Mouse (Mus musculus): ENCODE data around the gene Nppc.

Gene Nppc

GRCm38 (mm10) chr1:86670279-86671038 lies at the start of gene Nppc:
Gene Nppc, minus strand, starts transcription at chr1:86670571.
- peak; percentile 83 to 94 for DNase-seq (ENCODE audit: inconsistent age in 2 of 2, low spot score in 1 of 2)

- peak; percentile 68 to 87 for DNase-seq (ENCODE audit: inconsistent age in 2 of 2, low spot score in 1 of 2)
These were observed 49.0 kb upstream of the Nppc start for GRCm38 (mm10) chr1:86719391-86719790.

GRCm38 (mm10) chr1:86718190-86718589 lies 47.8 kb upstream of the Nppc start:
- DNase-seq (ENCODE audit: inconsistent age in 2 of 2, low spot score in 1 of 2), result no peak

DNA sequence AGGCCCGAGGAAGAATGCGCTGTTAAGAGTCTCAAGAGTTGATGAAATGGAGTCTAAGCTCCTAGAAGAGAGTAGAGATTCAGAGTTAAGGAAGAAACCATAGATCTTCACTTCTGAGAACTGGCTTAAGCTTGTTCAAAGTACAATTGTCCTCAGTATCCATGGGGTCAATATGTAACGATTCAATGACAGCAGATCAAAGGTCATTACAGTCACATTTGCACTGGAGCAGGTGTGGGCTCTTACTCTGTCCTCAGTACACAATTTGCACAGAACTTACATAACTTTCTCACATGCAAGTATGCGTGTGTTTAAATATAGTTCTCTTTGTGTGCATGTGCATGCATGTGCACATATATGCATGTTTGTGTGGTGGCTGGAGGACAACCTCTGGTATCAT lies 42.7 kb upstream of the Nppc start:
- no peak for DNase-seq (ENCODE audit: inconsistent age in 2 of 2, low spot score in 1 of 2)

DNA sequence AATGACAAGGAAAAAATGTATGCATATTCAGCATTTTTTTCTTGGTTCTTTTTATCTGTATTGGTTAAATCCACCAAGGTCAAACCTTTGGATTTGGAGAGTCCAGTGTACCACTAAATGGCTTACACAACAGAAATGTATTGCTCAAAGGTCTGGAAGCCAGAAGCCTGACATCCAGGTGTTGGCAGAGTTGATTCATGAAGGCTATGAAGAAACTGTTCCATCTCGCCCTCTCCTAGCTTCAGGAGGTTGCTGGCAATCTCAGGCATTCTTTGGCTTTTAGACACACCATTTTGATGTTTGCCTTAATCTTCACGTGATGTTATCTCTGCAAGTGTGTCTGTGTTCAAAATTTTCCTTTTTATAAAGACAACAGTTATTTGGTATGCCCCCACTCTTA lies 41.7 kb upstream of the Nppc start:
- peak in 1 of 2 experiments; percentile 41 for DNase-seq (ENCODE audit: inconsistent age in 2 of 2, low spot score in 1 of 2)

DNA sequence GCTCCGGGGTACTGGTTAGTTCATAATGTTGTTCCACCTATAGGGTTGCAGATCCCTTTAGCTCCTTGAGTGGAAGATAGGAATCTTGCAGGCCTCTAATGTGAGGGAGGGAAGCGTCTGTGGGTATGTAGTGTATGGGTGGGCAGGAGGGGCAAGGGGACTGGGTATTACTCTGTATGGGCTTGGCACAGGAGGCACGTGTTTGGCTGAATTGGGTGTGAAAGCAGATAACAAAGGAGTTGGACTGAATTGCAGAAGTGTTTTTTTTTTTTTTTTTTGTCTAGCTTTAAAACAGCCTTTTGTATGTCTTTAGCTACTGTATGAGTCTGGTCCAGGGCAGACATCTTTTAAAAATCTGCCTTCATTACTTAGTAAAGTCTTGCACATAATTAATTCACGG lies 39.2 kb upstream of the Nppc start:
- no peak for DNase-seq (ENCODE audit: inconsistent age in 2 of 2, low spot score in 1 of 2)

DNA sequence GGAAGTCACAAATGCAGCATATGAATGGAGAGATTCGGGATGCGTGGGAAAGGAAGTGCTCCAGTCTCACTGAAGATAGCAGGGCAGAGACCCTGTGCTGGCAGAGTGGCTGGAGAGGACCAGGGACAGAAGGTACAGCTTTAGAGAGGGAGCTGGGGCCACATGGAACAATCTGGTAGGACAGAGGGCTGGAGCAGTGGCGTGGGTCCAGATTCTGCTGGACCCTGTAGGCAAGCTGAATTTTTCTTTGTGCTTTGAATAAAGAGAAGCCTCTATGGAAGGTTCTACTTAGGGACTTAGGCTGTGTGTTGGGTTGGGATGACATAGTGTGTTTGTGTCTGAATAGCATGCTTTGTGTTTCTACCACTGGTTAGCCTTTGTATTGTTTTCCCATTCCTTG lies 35.1 kb upstream of the Nppc start:
- no peak for DNase-seq (ENCODE audit: inconsistent age in 2 of 2, low spot score in 1 of 2)

- DNase-seq (ENCODE audit: inconsistent age in 2 of 2, low spot score in 1 of 2), result no peak
These were observed 33.6 kb upstream of the Nppc start for GRCm38 (mm10) chr1:86703965-86704326.

GRCm38 (mm10) chr1:86703300-86703964 lies 33.1 kb upstream of the Nppc start, which contains the start of gene Dis3l2:
Gene Dis3l2, plus strand, starts transcription at chr1:86703808.
- DNase-seq (ENCODE audit: inconsistent age in 2 of 2, low spot score in 1 of 2), result peak; percentile 89 to 95

GRCm38 (mm10) chr1:86700367-86700766 lies 30.0 kb upstream of the Nppc start:
- DNase-seq (ENCODE audit: inconsistent age in 2 of 2, low spot score in 1 of 2), result no peak

- DNase-seq (ENCODE audit: inconsistent age in 2 of 2, low spot score in 1 of 2), result no peak
These were observed 29.2 kb upstream of the Nppc start for GRCm38 (mm10) chr1:86699346-86700136.

DNA sequence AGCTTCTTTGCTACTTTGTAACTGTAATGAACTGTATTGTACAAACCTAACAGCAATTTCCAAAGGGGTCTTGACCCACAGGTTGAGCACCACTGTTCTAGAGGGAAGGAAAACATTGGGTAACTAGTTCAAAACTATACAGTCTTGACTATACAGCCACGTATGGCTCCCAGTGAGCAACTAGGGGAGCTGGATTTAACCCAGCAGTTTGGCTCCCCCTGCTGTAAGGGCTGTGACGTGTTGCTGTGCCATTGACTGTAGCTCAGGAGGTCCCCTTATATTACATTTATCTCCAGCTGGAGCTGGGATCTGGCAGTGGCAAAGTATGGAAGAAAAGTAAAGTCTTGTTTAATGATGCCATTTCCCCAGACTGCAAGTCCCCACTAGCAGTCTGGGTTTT lies 28.4 kb upstream of the Nppc start:
- DNase-seq (ENCODE audit: inconsistent age in 2 of 2, low spot score in 1 of 2), result peak; percentile 25 to 77

DNA sequence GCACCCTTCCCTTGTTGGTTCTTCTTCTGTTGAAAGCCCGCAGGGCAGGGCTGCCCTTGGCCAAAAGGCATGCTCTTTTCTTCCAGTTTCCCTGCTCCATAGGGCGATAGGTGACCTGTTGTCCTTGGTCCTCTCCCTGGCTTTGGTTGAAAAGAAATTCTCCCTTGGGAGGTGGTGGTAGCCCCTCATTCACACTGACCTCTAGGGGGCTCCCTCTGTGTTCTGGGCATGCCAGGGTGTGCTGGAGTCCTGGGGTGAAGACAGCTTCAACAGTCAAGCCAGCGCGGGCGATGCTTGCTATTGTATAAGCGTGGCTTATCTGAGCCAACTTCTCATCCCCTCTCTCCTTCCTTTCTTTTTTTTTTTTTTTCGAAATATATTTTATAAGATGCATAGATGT lies 26.6 kb upstream of the Nppc start:
- no peak for DNase-seq (ENCODE audit: inconsistent age in 2 of 2, low spot score in 1 of 2)

DNA sequence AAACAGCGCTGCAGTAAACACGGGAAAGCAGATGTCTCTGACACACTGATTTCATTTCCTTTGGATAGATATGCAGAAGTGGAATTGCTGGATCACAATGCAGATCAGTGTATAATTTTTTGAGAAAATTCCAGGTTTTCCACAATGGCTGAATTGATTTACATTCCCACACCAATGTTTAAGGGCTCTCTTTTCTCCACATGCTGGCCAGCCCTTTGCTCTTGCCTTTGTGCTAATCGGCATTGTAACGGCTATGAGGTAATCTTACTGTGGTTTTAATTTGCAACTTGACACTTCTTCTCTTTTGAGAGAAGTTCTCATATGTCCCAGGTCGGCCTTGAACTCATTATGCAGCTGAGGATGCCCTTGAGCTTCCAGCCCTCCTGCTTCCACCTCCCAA lies 20.7 kb upstream of the Nppc start:
- peak in 1 of 2 experiments; percentile 48 for DNase-seq (ENCODE audit: inconsistent age in 2 of 2, low spot score in 1 of 2)

DNA sequence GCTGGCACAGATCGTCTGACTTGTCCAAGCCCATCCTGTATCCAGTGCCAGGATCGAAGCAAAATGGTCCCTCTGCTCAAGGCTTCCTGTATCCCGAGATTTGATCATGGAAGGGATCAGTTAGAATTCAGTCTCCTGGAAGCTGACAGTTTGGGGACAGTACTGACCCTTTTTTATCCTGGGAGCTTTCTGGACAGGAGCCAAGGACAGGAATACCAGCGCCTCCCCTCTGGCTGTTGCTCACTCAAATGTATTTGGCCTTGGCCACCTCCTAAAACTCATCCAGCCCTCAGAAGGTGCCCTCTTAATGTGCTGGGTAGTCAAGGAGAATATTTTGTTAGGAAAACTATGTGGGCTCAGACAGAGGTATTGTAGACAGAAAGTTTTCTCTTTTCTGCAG lies 16.9 kb upstream of the Nppc start:
- peak; percentile 36 to 81 for DNase-seq (ENCODE audit: inconsistent age in 2 of 2, low spot score in 1 of 2)

- no peak for DNase-seq (ENCODE audit: inconsistent age in 2 of 2, low spot score in 1 of 2)
These were observed 8.3 kb upstream of the Nppc start for GRCm38 (mm10) chr1:86678667-86679066.

DNA sequence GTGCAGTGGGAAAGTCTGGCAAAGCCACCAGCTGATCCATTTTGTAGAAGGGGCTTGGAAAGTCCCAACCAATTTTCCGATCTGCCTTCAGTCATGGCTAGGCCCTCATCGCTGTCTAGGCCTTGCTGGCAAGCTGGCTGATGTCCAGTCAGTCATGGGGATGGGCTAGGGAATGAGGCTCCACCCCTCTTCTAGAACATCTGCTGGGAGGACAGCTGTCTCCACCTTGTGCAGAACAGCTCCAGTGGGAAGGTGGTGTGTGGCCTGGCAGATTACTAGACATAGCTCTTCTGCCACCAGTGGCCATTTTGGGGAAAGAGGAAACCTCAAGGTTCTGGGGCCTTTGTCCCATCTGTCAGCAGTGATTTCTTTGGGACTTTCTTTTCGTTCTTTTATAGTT lies 7.3 kb upstream of the Nppc start:
- DNase-seq (ENCODE audit: inconsistent age in 2 of 2, low spot score in 1 of 2), result no peak

DNA sequence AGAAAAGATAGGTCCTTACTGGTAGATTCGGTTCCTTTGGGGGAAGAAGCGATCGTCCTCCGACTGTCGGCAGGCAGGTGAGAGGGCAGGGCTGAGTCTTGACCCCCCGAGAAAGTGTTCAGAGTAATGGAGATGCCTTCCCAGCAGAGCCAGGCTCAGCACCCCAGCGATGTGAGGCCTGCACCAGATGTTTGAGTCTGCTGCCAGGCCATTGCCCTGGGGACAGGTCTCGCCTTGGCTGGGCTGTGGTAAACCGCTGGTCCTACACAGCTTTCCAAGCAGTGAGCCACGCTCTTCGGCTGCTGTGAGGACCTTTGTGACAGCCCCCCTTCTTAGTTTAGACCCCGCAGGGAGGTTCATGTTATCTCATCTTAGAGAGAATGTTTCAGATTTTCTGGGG lies 4.8 kb upstream of the Nppc start:
- DNase-seq (ENCODE audit: inconsistent age in 2 of 2, low spot score in 1 of 2), result no peak

GRCm38 (mm10) chr1:86674385-86674784 lies 4.0 kb upstream of the Nppc start:
- no peak for DNase-seq (ENCODE audit: inconsistent age in 2 of 2, low spot score in 1 of 2)

DNA sequence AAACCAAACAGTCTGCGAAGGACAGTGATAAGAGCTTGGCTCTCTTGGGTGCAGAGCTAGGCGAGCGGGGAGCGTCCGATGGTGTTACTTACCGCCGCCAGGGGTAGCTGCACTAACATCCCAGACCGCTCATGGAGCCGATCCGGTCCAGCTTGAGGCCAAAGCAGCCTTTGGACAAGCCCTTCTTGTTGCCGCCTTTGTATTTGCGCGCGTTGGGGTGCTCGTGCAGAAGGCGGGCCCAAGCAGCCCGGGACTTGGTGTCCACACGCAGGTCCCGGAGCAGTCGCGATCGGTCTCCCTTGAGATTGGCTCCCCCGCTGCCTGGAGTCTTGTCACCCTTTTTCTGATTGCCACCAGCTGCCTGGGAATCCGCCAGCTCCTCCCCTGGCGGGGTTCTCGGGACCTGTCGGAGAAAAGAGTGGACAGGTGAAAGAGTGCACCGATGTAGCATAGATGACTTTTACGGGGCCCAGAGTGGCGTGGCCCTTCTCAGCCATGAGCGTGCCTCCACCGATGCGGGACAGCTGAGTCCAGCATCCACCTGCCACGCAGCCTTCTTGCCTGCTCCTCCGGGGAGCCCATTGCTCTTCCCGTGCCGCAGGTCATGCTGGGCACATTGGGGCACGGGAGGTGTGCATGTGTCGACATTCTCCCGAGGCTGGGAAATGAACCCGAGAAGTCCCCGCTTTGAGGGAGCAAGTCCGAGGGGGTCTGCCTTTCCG lies 658 bp downstream of the Nppc start:
- peak; percentile 79 to 91 for DNase-seq (ENCODE audit: inconsistent age in 2 of 2, low spot score in 1 of 2)

GRCm38 (mm10) chr1:86665091-86665490 lies 5.3 kb downstream of the Nppc start:
- no peak for DNase-seq (ENCODE audit: inconsistent age in 2 of 2, low spot score in 1 of 2)
